Mouse (Mus musculus) central nervous system, embryonic 14 days (tissue): ENCODE measurements around the gene Olfr862. TPM values are rescaled to one million over a fixed set of nuclear protein-coding genes. Genes with fewer than 3 reads are reported as not detected.

Experiments used
- polyA plus RNA-seq: library from polyadenylated mRNA; depleted of rRNA; stranded (reverse); fragments of >200 nt; gene quantifications from 2 replicates; pipeline ENCODE4 v1.2.3, GENCODE M21; 2012; rRNA removed

Olfr862 gene
- polyA plus RNA-seq: not detected in 2 replicates

DNA sequence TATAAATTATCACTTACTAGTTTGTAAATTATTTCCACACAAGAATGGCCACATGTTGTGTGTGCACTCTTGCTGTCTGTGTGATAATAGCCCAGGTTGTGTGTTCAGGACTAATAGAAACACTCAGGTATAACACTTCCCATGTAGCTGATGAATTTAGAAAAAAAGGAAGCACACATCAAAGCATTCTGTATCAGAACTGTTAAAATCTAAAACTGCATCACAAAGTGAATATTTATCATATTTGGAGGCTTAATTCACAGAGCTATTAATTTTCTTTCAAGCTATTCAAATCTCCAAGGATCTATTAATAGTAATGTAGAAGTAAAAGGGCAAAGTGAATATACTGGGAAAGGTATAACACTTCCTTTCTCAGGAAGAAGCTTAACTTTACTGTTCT, at the start of gene Olfr862:
Gene Olfr862 (minus strand): TSS at position 101 of the 400 bp plus-strand sequence.

DNA sequence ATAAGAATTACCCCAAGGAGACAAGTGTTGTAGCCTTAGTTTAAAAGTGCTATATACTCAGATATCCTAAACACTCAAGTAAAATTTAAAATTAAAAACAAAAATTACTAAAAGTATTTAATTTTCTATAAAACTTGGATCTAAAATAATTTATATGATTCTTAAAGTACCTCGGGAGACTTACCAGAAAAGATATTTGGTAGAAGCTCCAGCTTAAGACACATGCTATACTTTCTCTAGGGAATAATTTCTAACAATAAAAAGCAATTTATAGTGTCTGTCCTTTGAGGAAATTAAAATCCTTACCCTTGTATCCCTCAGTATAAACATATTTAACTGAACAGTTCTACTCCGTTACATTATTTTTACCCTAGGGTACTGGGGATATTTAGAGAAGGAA, 28.8 kb upstream of the Olfr862 start, which contains the start of gene Olfr77:
Gene Olfr77 (plus strand): TSS at position 301 of the 400 bp plus-strand sequence.

DNA sequence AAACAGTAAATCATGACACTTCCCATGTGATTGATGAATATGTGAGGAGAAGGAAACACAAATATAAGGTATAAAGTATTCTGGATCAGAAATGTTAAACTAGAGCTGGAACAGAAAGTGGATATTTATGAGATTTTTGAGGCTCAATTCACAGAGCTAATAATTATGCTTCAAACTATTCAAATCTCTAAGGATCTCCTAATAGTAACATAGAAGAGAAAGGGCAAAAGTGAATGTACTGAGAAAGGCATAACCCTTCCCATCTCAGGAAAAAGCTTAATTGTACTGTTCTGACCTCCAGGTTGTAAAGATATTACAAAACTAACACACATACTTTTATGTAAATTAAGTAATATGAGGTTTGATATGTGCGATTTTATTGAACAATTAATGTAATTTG, 38.2 kb downstream of the Olfr862 start, which contains the start of gene Olfr860:
Gene Olfr860 (minus strand): TSS at position 101 of the 400 bp plus-strand sequence.

Other genes starting within 250 kb of the Olfr862 start
- gene Olfr857, start 178.6 kb downstream of the Olfr862 start, polyA plus RNA-seq: 0.15 TPM in 1 of 2 replicates, not detected in the other
- not detected in 2 replicates for gene Olfr58, start 107.7 kb downstream of the Olfr862 start, polyA plus RNA-seq
- not detected in 2 replicates for gene Olfr859, start 83.1 kb downstream of the Olfr862 start, polyA plus RNA-seq
- not detected in 2 replicates for gene Olfr860, start 38.3 kb downstream of the Olfr862 start, polyA plus RNA-seq
- not detected in 2 replicates for gene Olfr77, start 28.9 kb upstream of the Olfr862 start, polyA plus RNA-seq
- not detected in 2 replicates for gene Olfr866, start 140.0 kb upstream of the Olfr862 start, polyA plus RNA-seq
- not detected in 2 replicates for gene Olfr867, start 169.6 kb upstream of the Olfr862 start, polyA plus RNA-seq
- gene Olfr868, start 210.6 kb upstream of the Olfr862 start, polyA plus RNA-seq: not detected in 2 replicates
- not detected in 2 replicates for gene Olfr869, start 241.0 kb upstream of the Olfr862 start, polyA plus RNA-seq